Mouse (Mus musculus): ENCODE results near the gene Btg2.

GRCm38 (mm10) chr1:134055666-134056245 lies 23.2 kb downstream of the Btg2 start:
- no peak for TF ChIP-seq GATA1 (IDR thresholded peaks at IDR 0.05; ENCODE audit: borderline replicate concordance, low read length)
- TF ChIP-seq FLI1 (IDR thresholded peaks at IDR 0.05; ENCODE audit: low read length): no peak
